8 mouse cellular contexts compared by ENCODE assay signal in the genomic region with DNA sequence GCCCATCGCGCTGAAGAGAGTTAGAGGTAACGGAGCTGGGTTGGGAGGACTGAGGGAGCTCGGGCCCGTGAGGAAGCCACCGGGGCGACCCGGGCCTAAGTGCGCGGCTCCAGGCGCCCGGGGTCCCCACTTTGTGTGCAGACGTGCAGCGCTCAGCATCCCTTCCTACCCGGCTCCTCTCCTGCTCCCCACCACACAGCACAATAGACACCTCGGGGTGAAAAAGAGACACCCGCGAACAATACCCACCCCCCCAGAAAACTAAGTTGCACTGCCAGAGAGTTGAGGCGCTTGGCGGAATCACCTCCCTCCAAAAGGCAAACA. TPM values are rescaled to one million over a fixed set of nuclear protein-coding genes. Genes with fewer than 3 reads are reported as not detected.
A peak's percentile ranks its signal among the peaks of the same experiment; 100 is the strongest.
DNase-seq lines count a peak whose midpoint lies in the region; ATAC-seq and TF ChIP-seq lines count a peak whose summit lies in the region.

No protein-coding gene starts in this region.

- H3K27ac ChIP-seq in layer of hippocampus, adult 2 months: peak overlapping the region; percentile 94
- peak overlapping the region; percentile 97 for H3K27ac ChIP-seq in embryonic facial prominence, embryonic 13.5 days
- peak overlapping the region; percentile 84 for H3K27ac ChIP-seq in hindbrain, embryonic 15.5 days (replicated peaks)
- peak overlapping the region; percentile 84 for H3K27ac ChIP-seq in midbrain, embryonic 15.5 days

- peak overlapping the region; percentile 98 for H3K9ac ChIP-seq in embryonic facial prominence, embryonic 13.5 days
- peak overlapping the region; percentile 72 for H3K9ac ChIP-seq in hindbrain, embryonic 15.5 days
- H3K9ac ChIP-seq in midbrain, embryonic 15.5 days: peak overlapping the region; percentile 84

- WGBS in embryonic facial prominence, embryonic 13.5 days: 0% methylated on average over 20 of the region's 20 CpGs
- WGBS in hindbrain, embryonic 15.5 days: under 1% methylated on average over 19 of the region's 20 CpGs
- under 1% methylated on average over 20 of the region's 20 CpGs for WGBS in midbrain, embryonic 15.5 days

- no peaks in the 10 kb centered on the region for H3K27me3 ChIP-seq in embryonic facial prominence, embryonic 13.5 days
- no peaks in the 10 kb centered on the region for H3K27me3 ChIP-seq in hindbrain, embryonic 15.5 days
- H3K27me3 ChIP-seq in midbrain, embryonic 15.5 days (replicated peaks): no peaks in the 10 kb centered on the region

- peaks cover 8% of the 10 kb centered on the region; the same call in 1 of the 2 replicates for H3K36me3 ChIP-seq in embryonic facial prominence, embryonic 13.5 days
- no peaks in the 10 kb centered on the region for H3K36me3 ChIP-seq in hindbrain, embryonic 15.5 days
- H3K36me3 ChIP-seq in midbrain, embryonic 15.5 days (replicated peaks): no peaks in the 10 kb centered on the region

- TF ChIP-seq CTCF in layer of hippocampus, adult 2 months (conservative IDR thresholded peaks at IDR 0.05): no peak

- H3K9me3 ChIP-seq in embryonic facial prominence, embryonic 13.5 days: no peaks in the 10 kb centered on the region
- no peaks in the 10 kb centered on the region for H3K9me3 ChIP-seq in hindbrain, embryonic 15.5 days
- no peaks in the 10 kb centered on the region for H3K9me3 ChIP-seq in midbrain, embryonic 15.5 days

- peak; percentile 16; the same call in 1 of the 2 replicates for ATAC-seq in embryonic facial prominence, embryonic 13.5 days (ENCODE audit: insufficient number of reproducible peaks, insufficient read depth, low FRiP score, low TSS enrichment, low read depth)
- ATAC-seq in hindbrain, embryonic 15.5 days (ENCODE audit: low FRiP score, low read depth): no peak; the same call in 1 of the 2 replicates
- ATAC-seq in midbrain, embryonic 15.5 days (replicated peaks): peak; percentile 69

- H3K4me3 ChIP-seq in layer of hippocampus, adult 2 months: peak overlapping the region; percentile 83
- H3K4me3 ChIP-seq in embryonic facial prominence, embryonic 13.5 days: peak overlapping the region; percentile 77
- peak overlapping the region; percentile 53 for H3K4me3 ChIP-seq in hindbrain, embryonic 15.5 days
- H3K4me3 ChIP-seq in midbrain, embryonic 15.5 days: peak overlapping the region; percentile 86

- no peak for DNase-seq in layer of hippocampus, adult 2 months (ENCODE audit: low spot score in 2 of 2)
- no peak for DNase-seq in layer of hippocampus, adult 8-10 months (ENCODE audit: low spot score in 2 of 2)
- DNase-seq in adrenal gland, adult 8-10 months: no peak
- DNase-seq in retina, postnatal 1 day: no peak
- DNase-seq in thymus, postnatal 14 days: no peak

- peaks cover 24% of the 10 kb centered on the region for H3K4me1 ChIP-seq in embryonic facial prominence, embryonic 13.5 days
- peaks cover 27% of the 10 kb centered on the region for H3K4me1 ChIP-seq in hindbrain, embryonic 15.5 days (replicated peaks)
- H3K4me1 ChIP-seq in midbrain, embryonic 15.5 days: peaks cover 24% of the 10 kb centered on the region

- peak overlapping the region; percentile 83 for H3K4me2 ChIP-seq in embryonic facial prominence, embryonic 13.5 days
- H3K4me2 ChIP-seq in hindbrain, embryonic 15.5 days: peak overlapping the region; percentile 91
- H3K4me2 ChIP-seq in midbrain, embryonic 15.5 days: peak overlapping the region; percentile 89

RNA-seq across cellular contexts. Expression of gene Pygo1, which starts 0.5 kb away (rescaled TPM):
- total RNA-seq in layer of hippocampus, adult 2 months (2021): 10 to 100 TPM; 30.9 to 32.9 TPM
- 10 to 100 TPM; 26.3 to 31.3 (median 28.8) TPM for total RNA-seq in layer of hippocampus, adult 8-10 months (2022)
- 10.6 and 10.8 TPM in 2 replicates for polyA plus RNA-seq in embryonic facial prominence, embryonic 13.5 days (2015; fragmentation: Nextera tagmentation; extraction: Ambion mirVana)
- polyA plus RNA-seq in hindbrain, embryonic 15.5 days (2015; fragmentation: Nextera tagmentation; extraction: Ambion mirVana): 13.7 and 16.0 TPM in 2 replicates
- polyA plus RNA-seq in midbrain, embryonic 15.5 days (2015; fragmentation: Nextera tagmentation; extraction: Ambion mirVana): 13.8 and 15.5 TPM in 2 replicates
- total RNA-seq in adrenal gland, adult 8-10 months (2022): 1 to 10 TPM; 4.8 to 8.4 (median 6.1) TPM

RNA-seq across cellular contexts. Expression of gene Dyx1c1, which starts 32.7 kb away (rescaled TPM):
- 1 to 10 TPM; 2.5 to 3.8 TPM for total RNA-seq in layer of hippocampus, adult 2 months (2021)
- total RNA-seq in layer of hippocampus, adult 8-10 months (2022): 1 to 10 TPM; 1.5 to 3.1 (median 2.7) TPM
- 1.5 and 1.6 TPM in 2 replicates for polyA plus RNA-seq in embryonic facial prominence, embryonic 13.5 days (2015; fragmentation: Nextera tagmentation; extraction: Ambion mirVana)
- 2.6 and 2.7 TPM in 2 replicates for polyA plus RNA-seq in hindbrain, embryonic 15.5 days (2015; fragmentation: Nextera tagmentation; extraction: Ambion mirVana)
- polyA plus RNA-seq in midbrain, embryonic 15.5 days (2015; fragmentation: Nextera tagmentation; extraction: Ambion mirVana): 1.9 and 2.5 TPM in 2 replicates
- 1 to 10 TPM; 1.4 to 3.4 (median 2.0) TPM for total RNA-seq in adrenal gland, adult 8-10 months (2022)

RNA-seq across cellular contexts. Expression of gene Gm44503, which starts 32.8 kb away (rescaled TPM):
- not detected for total RNA-seq in layer of hippocampus, adult 2 months (2021)
- total RNA-seq in layer of hippocampus, adult 8-10 months (2022): not detected
- not detected in 2 replicates for polyA plus RNA-seq in embryonic facial prominence, embryonic 13.5 days (2015; fragmentation: Nextera tagmentation; extraction: Ambion mirVana)
- polyA plus RNA-seq in hindbrain, embryonic 15.5 days (2015; fragmentation: Nextera tagmentation; extraction: Ambion mirVana): not detected in 2 replicates
- not detected in 2 replicates for polyA plus RNA-seq in midbrain, embryonic 15.5 days (2015; fragmentation: Nextera tagmentation; extraction: Ambion mirVana)
- not detected for total RNA-seq in adrenal gland, adult 8-10 months (2022)

RNA-seq across cellular contexts. Expression of gene Ccpg1os, which starts 59.3 kb away (rescaled TPM):
- 10 to 100 TPM in 1 of 2 experiments, 1 to 10 TPM in 1; 9.3 to 11.0 TPM for total RNA-seq in layer of hippocampus, adult 2 months (2021)
- total RNA-seq in layer of hippocampus, adult 8-10 months (2022): 10 to 100 TPM in 3 of 4 experiments, 1 to 10 TPM in 1; 9.2 to 15.1 (median 13.6) TPM
- 13.3 and 15.4 TPM in 2 replicates for polyA plus RNA-seq in embryonic facial prominence, embryonic 13.5 days (2015; fragmentation: Nextera tagmentation; extraction: Ambion mirVana)
- 23.5 and 23.7 TPM in 2 replicates for polyA plus RNA-seq in hindbrain, embryonic 15.5 days (2015; fragmentation: Nextera tagmentation; extraction: Ambion mirVana)
- polyA plus RNA-seq in midbrain, embryonic 15.5 days (2015; fragmentation: Nextera tagmentation; extraction: Ambion mirVana): 20.3 and 22.9 TPM in 2 replicates
- 10 to 100 TPM; 16.0 to 21.4 (median 19.9) TPM for total RNA-seq in adrenal gland, adult 8-10 months (2022)

RNA-seq across cellular contexts. Expression of gene Ccpg1, which starts 59.3 kb away (rescaled TPM):
- 100 to 1,000 TPM; 149 to 152 TPM for total RNA-seq in layer of hippocampus, adult 2 months (2021)
- total RNA-seq in layer of hippocampus, adult 8-10 months (2022): 100 to 1,000 TPM; 130 to 173 (median 150) TPM
- polyA plus RNA-seq in embryonic facial prominence, embryonic 13.5 days (2015; fragmentation: Nextera tagmentation; extraction: Ambion mirVana): 20.6 and 28.8 TPM in 2 replicates
- polyA plus RNA-seq in hindbrain, embryonic 15.5 days (2015; fragmentation: Nextera tagmentation; extraction: Ambion mirVana): 44.2 and 49.2 TPM in 2 replicates
- polyA plus RNA-seq in midbrain, embryonic 15.5 days (2015; fragmentation: Nextera tagmentation; extraction: Ambion mirVana): 46.2 and 46.9 TPM in 2 replicates
- total RNA-seq in adrenal gland, adult 8-10 months (2022): 100 to 1,000 TPM; 156 to 205 (median 185) TPM
